Mouse (Mus musculus) heart, adult 2 months (tissue): Measurements from ENCODE around the gene Tmem165. TPM values are rescaled to one million over a fixed set of nuclear protein-coding genes. Genes with fewer than 3 reads are reported as not detected.

Experiments used
- DNase-seq, 2 experiments: peaks; one replicate each; pipeline ENCODE4 v3.0.0; 2021
- H3K27ac ChIP-seq: fragments of 200-600 bp; 2 replicates; pipeline ENCODE4 v1.8.1; 2022
- H3K27me3 ChIP-seq: fragments of 200-500 bp; 2 replicates; pipeline ENCODE4 v1.6.1; 2012; ENCODE audit warnings: mild to moderate bottlenecking, low read length, inconsistent platforms, mixed read lengths; ENCODE audit not compliant: control insufficient read depth, insufficient read depth
- H3K36me3 ChIP-seq: fragments of 200-500 bp; 2 replicates; pipeline ENCODE4 v1.6.1; 2012; ENCODE audit warnings: low read length, inconsistent platforms; ENCODE audit not compliant: control insufficient read depth, insufficient read depth
- H3K4me1 ChIP-seq: fragments of 200-500 bp; 2 replicates; pipeline ENCODE4 v1.6.1; 2011; ENCODE audit warnings: low read length; ENCODE audit not compliant: control insufficient read depth, insufficient read depth
- H3K4me3 ChIP-seq: fragments of 200-600 bp; 2 replicates; pipeline ENCODE4 v1.8.1; 2022
- H3K79me2 ChIP-seq: fragments of 200-500 bp; replicated peaks from 2 replicates; pipeline ENCODE4 v1.6.1; 2012; ENCODE audit warnings: mild to moderate bottlenecking, inconsistent platforms, low read length, moderate library complexity, mixed read lengths; ENCODE audit not compliant: control insufficient read depth, insufficient read depth
- H3K9ac ChIP-seq: fragments of 200-500 bp; 2 replicates; pipeline ENCODE4 v1.6.1; 2012; ENCODE audit warnings: low read depth, mild to moderate bottlenecking, control low read depth, inconsistent platforms, low read length, mixed read lengths
- CTCF ChIP-seq: fragments of 200-600 bp; IDR thresholded peaks from 2 replicates; pipeline ENCODE4 v1.8.1; 2022; ENCODE audit warnings: antibody characterized with exemption, mild to moderate bottlenecking, moderate library complexity
- EP300 ChIP-seq: fragments of 200-500 bp; IDR thresholded peaks from 2 replicates; pipeline ENCODE4 v1.6.1; 2011; ENCODE audit warnings: low read depth, low read length, control low read depth; ENCODE audit not compliant: insufficient read depth
- POLR2A ChIP-seq: fragments of 200-500 bp; IDR thresholded peaks from 2 replicates; pipeline ENCODE4 v1.6.1; 2011; ENCODE audit warnings: mild to moderate bottlenecking, low read depth, low read length, control low read depth; ENCODE audit not compliant: insufficient read depth
- WGBS: fragments of 180-500 bp; shearing (Covaris S2); methylation state at CpG from one replicate; pipeline ENCODE4 v1.1.7; 2018; 5-methylcytosine and 5-hydroxymethylcytosine counted together
- intact Hi-C: fragments of 180-260 bp; cut with DNase I; formaldehyde crosslinking; loops from one replicate; pipeline ENCODE4 v1.15.1; 2025
- polyA plus RNA-seq: library from polyadenylated mRNA; depleted of rRNA; stranded (reverse); fragments of >200 nt; gene quantifications from 2 replicates; pipeline ENCODE4 v1.2.3, GENCODE M21; 2012
- total RNA-seq, 2 experiments: library from RNA; stranded (reverse); gene quantifications; 2 replicates each; pipeline ENCODE4 v1.2.3; 2021

Tmem165 gene
- total and polyA plus RNA-seq, 3 experiments, result 17.9 to 21.5 (median 19.0) TPM

- intact Hi-C loops, result loop anchor here (10.0 kb wide), 1 partner anchor 265 kb away; no protein-coding TSS in a partner anchor
- Histone ChIP-seq H3K27me3 (no peaks in the 10 kb centered on the region), H3K9ac (no peak overlapping the region), H3K27ac (no peak overlapping the region), H3K79me2 (no peaks in the 10 kb centered on the region), H3K36me3 (no peaks in the 10 kb centered on the region), H3K4me3 (no peak overlapping the region), H3K4me1 (no peaks in the 10 kb centered on the region)
- TF ChIP-seq EP300 (no peak), POLR2A (no peak), CTCF (no peak)
- 90% methylated on average over 6 of the region's 6 CpGs for WGBS
- no peak for DNase-seq
These were observed 34.2 kb upstream of the Tmem165 start for GRCm38 (mm10) chr5:76149436-76149835.

- Histone ChIP-seq H3K27ac (no peak overlapping the region), H3K79me2 (no peaks in the 10 kb centered on the region), H3K27me3 (no peaks in the 10 kb centered on the region), H3K4me3 (no peak overlapping the region), H3K9ac (no peak overlapping the region), H3K36me3 (peaks cover 5% of the 10 kb centered on the region; the same call in 1 of the 2 replicates), H3K4me1 (no peaks in the 10 kb centered on the region)
- WGBS, result 91% methylated on average over 6 of the region's 6 CpGs
- TF ChIP-seq EP300 (no peak), POLR2A (no peak), CTCF (no peak)
- intact Hi-C loops, result no loop called here
- DNase-seq, result no peak
These were observed 30.7 kb upstream of the Tmem165 start for GRCm38 (mm10) chr5:76152956-76153355.

DNA sequence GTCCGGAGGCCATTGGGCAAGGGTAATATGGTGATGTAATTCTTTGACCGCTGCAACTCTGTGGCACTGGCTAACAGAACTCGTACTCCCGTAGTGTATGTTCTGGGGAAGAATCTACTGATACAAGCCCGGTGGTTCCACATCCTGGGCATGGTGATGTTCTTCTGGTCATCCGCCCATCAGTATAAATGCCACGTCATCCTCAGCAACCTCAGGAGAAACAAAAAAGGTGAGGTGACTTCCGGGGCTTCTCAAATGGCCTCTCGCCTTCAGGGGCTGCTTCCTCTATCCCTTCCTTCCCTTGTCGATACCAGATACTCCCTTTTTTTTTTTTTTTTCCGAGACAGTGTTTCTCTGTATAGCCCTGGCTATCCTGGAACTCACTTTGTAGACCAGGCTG, 30.2 kb upstream of the Tmem165 start:
- peaks cover 5% of the 10 kb centered on the region; the same call in 1 of the 2 replicates for H3K36me3 ChIP-seq

GRCm38 (mm10) chr5:76154434-76155165, 29.1 kb upstream of the Tmem165 start:
- no peaks in the 10 kb centered on the region for H3K79me2 ChIP-seq
- TF ChIP-seq CTCF (no peak), POLR2A (no peak), EP300 (no peak)
- H3K4me1 ChIP-seq, result no peaks in the 10 kb centered on the region
- no peak overlapping the region for H3K27ac ChIP-seq
- intact Hi-C loops, result no loop called here
- DNase-seq, result peak in 1 of 2 experiments; percentile 51
- no peaks in the 10 kb centered on the region for H3K27me3 ChIP-seq
- no peak overlapping the region for H3K9ac ChIP-seq
- WGBS, result 59% methylated on average over 21 of the region's 21 CpGs
- H3K4me3 ChIP-seq, result no peak overlapping the region
- peaks cover 5% of the 10 kb centered on the region; the same call in 1 of the 2 replicates for H3K36me3 ChIP-seq

More for the DNA sequence above, 30.2 kb upstream of the Tmem165 start:
- Histone ChIP-seq H3K27me3 (no peaks in the 10 kb centered on the region), H3K4me3 (no peak overlapping the region), H3K9ac (no peak overlapping the region), H3K4me1 (no peaks in the 10 kb centered on the region), H3K79me2 (no peaks in the 10 kb centered on the region), H3K27ac (no peak overlapping the region)
- WGBS, result 90% methylated on average over 11 of the region's 11 CpGs
- intact Hi-C loops, result no loop called here
- no peak for DNase-seq
- no peak for TF ChIP-seq POLR2A
- no peak for TF ChIP-seq CTCF
- TF ChIP-seq EP300, result no peak

DNA sequence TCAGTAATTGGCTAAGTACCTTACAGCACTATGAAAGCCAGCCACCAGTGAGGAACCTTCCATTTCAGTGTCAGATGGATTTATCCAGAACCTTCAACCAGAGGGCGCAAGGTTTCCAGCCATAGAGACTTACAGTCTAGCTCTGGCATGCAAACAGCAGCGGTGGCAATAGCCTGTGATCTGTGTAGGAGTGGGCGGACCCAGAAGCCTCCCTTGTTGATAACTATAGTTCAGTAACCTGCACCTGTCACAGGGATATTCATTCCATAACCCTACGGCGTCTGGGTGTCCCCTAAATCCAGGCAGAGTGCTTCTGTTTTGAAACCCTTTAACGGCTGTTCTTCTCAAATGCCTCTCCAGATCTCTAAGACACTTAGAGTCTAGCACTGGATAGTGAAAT, 24.1 kb upstream of the Tmem165 start:
- no peak for DNase-seq
- Histone ChIP-seq H3K27ac (no peak overlapping the region), H3K79me2 (no peaks in the 10 kb centered on the region), H3K27me3 (no peaks in the 10 kb centered on the region), H3K4me3 (no peak overlapping the region), H3K4me1 (no peaks in the 10 kb centered on the region), H3K36me3 (peaks cover 5% of the 10 kb centered on the region; the same call in 1 of the 2 replicates), H3K9ac (no peak overlapping the region)
- 78% methylated on average over 6 of the region's 6 CpGs for WGBS
- intact Hi-C loops, result no loop called here
- no peak for TF ChIP-seq EP300
- TF ChIP-seq POLR2A, result no peak
- TF ChIP-seq CTCF, result no peak

DNA sequence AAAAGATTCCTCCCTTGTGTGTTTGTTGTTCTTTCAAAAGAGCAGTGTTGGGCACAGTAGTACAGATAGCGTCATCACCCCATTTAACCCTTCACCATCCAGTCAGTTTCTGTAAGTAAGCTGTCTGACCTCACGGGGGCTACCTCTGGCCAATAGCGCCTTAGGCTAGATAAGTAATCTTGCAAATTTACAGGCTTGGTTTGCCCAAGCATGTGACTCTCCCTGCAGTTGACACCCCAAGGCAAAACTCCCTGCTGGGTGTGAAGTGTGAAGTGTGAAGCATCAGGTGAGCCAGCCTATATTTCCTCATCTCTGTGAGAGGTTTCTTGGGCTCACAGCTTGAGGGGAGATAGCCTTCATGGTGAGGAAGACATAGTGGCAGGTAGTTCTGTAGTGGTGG, 23.6 kb upstream of the Tmem165 start:
- Histone ChIP-seq H3K27ac (no peak overlapping the region), H3K4me3 (no peak overlapping the region), H3K79me2 (no peaks in the 10 kb centered on the region), H3K4me1 (no peaks in the 10 kb centered on the region), H3K9ac (no peak overlapping the region), H3K36me3 (peaks cover 5% of the 10 kb centered on the region; the same call in 1 of the 2 replicates), H3K27me3 (no peaks in the 10 kb centered on the region)
- no peak for DNase-seq
- intact Hi-C loops, result no loop called here
- TF ChIP-seq POLR2A, result no peak
- 54% methylated on average over 3 of the region's 3 CpGs for WGBS
